Mouse (Mus musculus) bone marrow, adult 2 months (tissue): ENCODE measurements at regions not wholly inside any gene's neighbourhood (a gene's known extent, or its start where the extent isn't known, plus 50 kb on each side); places are given as distances from the start of the nearest gene placed in this dataset.

Experiments used
- CTCF ChIP-seq: fragments of 200-500 bp; IDR thresholded peaks from 2 replicates; pipeline ENCODE4 v1.5.1; 2011; ENCODE audit warnings: low read length, control low read depth; ENCODE audit not compliant: control insufficient read depth, insufficient read depth
- POLR2A ChIP-seq: fragments of 200-500 bp; IDR thresholded peaks from 2 replicates; pipeline ENCODE4 v1.6.1; 2011; ENCODE audit warnings: low read depth, mild to moderate bottlenecking, control low read depth, low read length, borderline replicate concordance; ENCODE audit not compliant: control insufficient read depth

DNA sequence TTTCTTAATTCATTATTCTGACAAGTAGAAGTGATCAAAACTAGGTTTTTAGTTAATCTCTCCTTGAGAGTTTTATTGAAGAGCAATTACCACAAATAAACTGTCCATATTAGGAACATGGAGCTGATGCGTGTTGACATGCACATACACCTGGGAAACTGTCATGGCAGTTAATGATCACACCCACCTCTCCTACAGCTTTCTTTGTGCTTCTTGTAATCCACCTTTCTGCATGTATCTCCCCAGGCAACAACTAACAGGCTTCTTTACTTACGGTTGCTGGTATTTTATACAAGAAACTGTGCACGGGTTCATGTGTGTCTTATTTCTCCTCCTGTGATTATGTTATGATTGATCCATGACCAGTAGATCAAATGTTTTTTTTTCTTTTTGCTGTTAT, 296.0 kb upstream of the Nr5a2 start:
- TF ChIP-seq CTCF (no peak), POLR2A (no peak)
